Mouse (Mus musculus) cortical plate, adult 2 months (tissue): ENCODE measurements around the gene Gm49393.

ENCODE experiments used
- CTCF ChIP-seq: fragments of 200-500 bp; IDR thresholded peaks from 2 replicates; pipeline ENCODE4 v1.5.1; 2011; ENCODE audit warnings: mild to moderate bottlenecking, control low read depth, low read length; ENCODE audit not compliant: insufficient read depth; ENCODE audit errors: extremely low read depth
- POLR2A ChIP-seq: fragments of 200-500 bp; IDR thresholded peaks from 2 replicates; pipeline ENCODE4 v1.6.1; 2011; ENCODE audit warnings: mild to moderate bottlenecking, low read length, control low read depth; ENCODE audit not compliant: insufficient read depth; ENCODE audit errors: extremely low read depth

DNA sequence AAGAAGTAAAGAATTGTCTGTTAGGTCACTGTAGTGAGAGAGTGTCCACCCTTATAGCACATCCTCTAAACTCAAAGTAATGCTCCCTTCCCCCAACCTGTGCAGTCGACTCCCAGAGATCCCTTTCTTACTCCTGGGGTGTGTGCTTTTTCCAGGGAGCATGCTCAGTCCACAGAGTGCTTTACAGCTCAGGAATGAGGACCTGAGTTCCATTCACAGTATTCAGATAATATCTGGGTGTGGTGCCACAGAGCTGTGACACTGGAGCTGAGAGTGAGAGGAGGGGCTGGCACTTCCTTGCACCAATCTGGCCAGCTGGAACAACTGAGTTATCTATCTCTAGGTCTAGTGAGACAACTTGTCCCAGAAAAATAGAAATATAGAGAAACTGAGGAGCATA lies 121.7 kb downstream of the Gm49393 start:
- no peak for TF ChIP-seq CTCF
- no peak for TF ChIP-seq POLR2A
